ENCODE assay signal across 8 mouse cellular contexts in the genomic region with DNA sequence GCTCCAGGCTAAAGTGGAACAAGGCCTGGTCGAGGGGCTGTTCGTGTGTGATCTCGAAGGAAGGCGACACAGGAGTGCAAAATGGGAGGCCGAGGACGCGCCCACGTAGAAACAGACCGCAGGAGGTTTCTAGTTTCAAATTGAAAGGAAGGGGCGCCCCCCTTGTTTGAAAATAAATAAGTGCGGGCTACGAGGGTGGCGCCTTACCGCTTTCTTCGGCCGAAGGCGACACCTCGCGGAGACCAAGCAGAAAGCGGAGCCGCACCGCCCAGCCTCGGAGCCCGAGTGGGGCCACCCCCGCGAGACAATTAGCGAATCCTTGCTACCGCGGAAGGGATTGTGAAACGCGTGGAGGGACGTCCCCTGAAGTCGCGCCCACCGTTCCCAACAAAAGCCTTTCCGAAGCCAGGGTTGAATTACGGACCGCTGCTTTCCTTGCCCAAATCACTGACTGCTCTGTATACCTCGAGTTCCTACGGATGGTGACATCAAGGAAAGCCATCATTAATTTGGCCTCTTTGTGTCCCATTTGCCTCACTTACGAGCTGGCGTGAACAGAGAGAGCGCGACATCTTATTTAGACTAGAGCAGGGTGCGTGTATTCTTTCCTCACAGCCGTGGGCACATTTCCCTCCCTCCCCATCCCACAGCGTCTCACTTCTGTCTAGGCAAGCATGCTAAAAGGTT. TPM values are rescaled to one million over a fixed set of nuclear protein-coding genes. Genes with fewer than 3 reads are reported as not detected.
DNase-seq lines count a peak whose midpoint lies in the region; ATAC-seq and TF ChIP-seq lines count a peak whose summit lies in the region.

No protein-coding gene starts in this region.

- CTCF ChIA-PET in Patski (lab: Charles Lee), result interaction anchor here (0.9 to 2.0 kb wide), 7 partner anchors 9 to 522 kb away, joined by 3 to 8 read pairs (median 4); no protein-coding TSS in a partner anchor

- under 1% methylated on average over 47 of the region's 47 CpGs for WGBS in hindbrain, embryonic 12.5 days

- H3K4me1 ChIP-seq in hindbrain, embryonic 12.5 days, result peaks cover 16% of the 10 kb centered on the region

- no peak for TF ChIP-seq CTCF in Patski (IDR thresholded peaks at IDR 0.05)

- POLR2A ChIA-PET in Patski (lab: Charles Lee), result interaction anchor here (0.5 kb wide), 1 partner anchor 355 kb away, joined by 3 read pairs; no protein-coding TSS in a partner anchor

- in situ Hi-C loops in Patski (cut with MboI; ENCODE audit: low pct_unique_long_range_greater_than_20kb), result loop anchor here (5.0 kb wide), 3 partner anchors 270 to 520 kb away; no protein-coding TSS in a partner anchor

- peak; percentile 67 for ATAC-seq in Patski
- ATAC-seq in hindbrain, embryonic 12.5 days (ENCODE audit: low FRiP score), result peak; percentile 57

- H3K27me3 ChIP-seq in Patski, result no peaks in the 10 kb centered on the region
- H3K27me3 ChIP-seq in hindbrain, embryonic 12.5 days, result no peaks in the 10 kb centered on the region

- H3K9me3 ChIP-seq in hindbrain, embryonic 12.5 days (replicated peaks), result no peaks in the 10 kb centered on the region

- H3K9ac ChIP-seq in hindbrain, embryonic 12.5 days, result peak overlapping the region; percentile 63

- peak overlapping the region; percentile 82 for H3K4me3 ChIP-seq in hindbrain, embryonic 12.5 days

- H3K27ac ChIP-seq in hindbrain, embryonic 12.5 days, result peak overlapping the region; percentile 94

- peak overlapping the region; percentile 93 for H3K4me2 ChIP-seq in hindbrain, embryonic 12.5 days (replicated peaks)

- DNase-seq in Patski (ENCODE audit: low read depth, low spot score), result peak; percentile 34
- peak; percentile 76 for DNase-seq in cerebellum, adult 9-11 months
- peak; percentile 77 to 82 for DNase-seq in frontal cortex, postnatal 14 days (ENCODE audit: low spot score in 2 of 2)
- peak; percentile 90 for DNase-seq in layer of hippocampus, postnatal 14 days (ENCODE audit: low spot score in 2 of 2)
- DNase-seq in lung, postnatal 10 days, result peak; percentile 93
- DNase-seq in ovary, postnatal 36 days (ENCODE audit: low spot score), result peak; percentile 84
- peak; percentile 90 for DNase-seq in thymus, postnatal 14 days

- peaks cover 1% of the 10 kb centered on the region; the same call in 1 of the 2 replicates for H3K36me3 ChIP-seq in hindbrain, embryonic 12.5 days

RNA-seq across cellular contexts. Expression of a gene that starts 0.8 kb away (rescaled TPM):
- 1.6 TPM for polyA plus RNA-seq in Patski (2021)
- 81.6 and 85.3 TPM in 2 replicates for polyA plus RNA-seq in hindbrain, embryonic 12.5 days (2016; fragmentation: Nextera tagmentation; extraction: Ambion mirVana)
- 10 to 100 TPM; 19.1 to 21.3 TPM for total RNA-seq in layer of hippocampus, postnatal 14 days (2021)

Comparison
In these comparisons a context has a peak if more than half of its experiments do, and no peak if none do; other contexts are left out.
1. Peak in every context shown above with its lines: DNase-seq, ATAC-seq, H3K4me3 ChIP-seq and H3K27ac ChIP-seq.
2. DNase-seq: peak in every context shown above with its lines; median percentile 93 in lung, postnatal 10 days; 90 in layer of hippocampus, postnatal 14 days; 90 in thymus, postnatal 14 days; 84 in ovary, postnatal 36 days; 80 in frontal cortex, postnatal 14 days; 76 in cerebellum, adult 9-11 months; 34 in Patski.
3. RNA of a gene that starts 0.8 kb away (polyA plus RNA-seq): 81.6 to 85.3 TPM in hindbrain, embryonic 12.5 days; 1.6 TPM in Patski (single experiment); every median in the first group is over 10 times any median in the second.